Mouse (Mus musculus): ENCODE data around the gene Ppfia3. TPM values are rescaled to one million over a fixed set of nuclear protein-coding genes. Genes with fewer than 3 reads are reported as not detected.
A peak's percentile ranks its signal among the peaks of the same experiment; 100 is the strongest.

The Ppfia3 gene
- polyA plus RNA-seq, 1 experiment from 2014 or later: 2.0 TPM

DNA sequence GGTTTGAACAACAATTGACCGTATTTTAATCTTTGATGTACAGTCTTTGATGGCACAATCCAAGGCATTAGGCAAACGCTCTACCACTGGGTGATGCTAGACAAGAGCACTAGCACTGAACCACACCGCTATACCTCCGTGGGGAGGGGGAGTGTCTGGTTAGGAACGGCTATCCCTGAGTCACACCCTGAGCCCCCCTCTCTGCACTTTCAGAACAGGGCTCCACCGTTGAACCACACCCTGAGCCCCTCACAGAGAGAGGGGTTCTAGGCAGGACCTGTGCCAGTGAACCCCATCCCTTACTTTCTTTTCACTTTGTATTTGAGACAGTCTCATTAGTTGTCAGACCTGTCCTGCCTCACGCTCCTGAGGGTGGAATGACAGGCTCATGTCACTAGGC, 41.5 kb upstream of the Ppfia3 start:
- DNase-seq (ENCODE audit: low spot score): no peak
- Histone ChIP-seq H3K9me3 (ENCODE audit: control insufficient read depth, low read length) (no peaks in the 10 kb centered on the region), H3K27me3 (replicated peaks; ENCODE audit: control insufficient read depth, insufficient read depth, low read length) (peaks cover 82% of the 10 kb centered on the region), H3K9ac (ENCODE audit: low read depth, low read length) (no peak overlapping the region), H3K36me3 (ENCODE audit: control insufficient read depth, insufficient read depth, low read length) (no peaks in the 10 kb centered on the region), H3K4me3 (ENCODE audit: low read depth, low read length) (no peak overlapping the region), H3K27ac (ENCODE audit: low read depth, low read length) (no peak overlapping the region), H3K4me1 (replicated peaks; ENCODE audit: control insufficient read depth, insufficient read depth, low read length) (peaks cover 5% of the 10 kb centered on the region; the same call in 1 of the 2 replicates), H3K4me2 (no peak overlapping the region)
- no peak for ATAC-seq (replicated peaks; ENCODE audit: low FRiP score)
- WGBS: 65% methylated on average over 7 of the region's 7 CpGs

DNA sequence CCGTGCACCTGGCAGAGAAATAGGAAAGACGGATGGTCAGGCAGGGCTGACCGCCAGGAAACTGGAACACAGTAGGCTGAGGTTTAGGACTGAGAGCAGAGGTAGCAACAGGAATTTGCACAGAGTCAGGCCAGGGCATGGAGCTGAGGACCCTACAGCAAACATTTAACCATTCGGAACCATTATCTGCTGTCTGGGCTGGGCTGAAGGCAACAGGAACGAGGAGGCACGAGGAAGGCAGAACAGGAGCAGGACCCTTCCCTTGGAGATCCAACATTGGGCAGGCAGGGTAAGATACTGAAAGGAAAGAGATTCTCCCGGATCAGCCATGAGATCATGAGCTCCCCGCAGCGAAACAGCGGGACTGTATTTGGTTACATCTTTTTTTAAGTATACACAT, 41.0 kb upstream of the Ppfia3 start:
- H3K4me3 ChIP-seq (ENCODE audit: low read depth, low read length): no peak overlapping the region
- H3K36me3 ChIP-seq (ENCODE audit: control insufficient read depth, insufficient read depth, low read length): no peaks in the 10 kb centered on the region
- 73% methylated on average over 10 of the region's 10 CpGs for WGBS
- ATAC-seq (replicated peaks; ENCODE audit: low FRiP score) (no peak), DNase-seq (ENCODE audit: low spot score) (no peak)
- peaks cover 77% of the 10 kb centered on the region for H3K27me3 ChIP-seq (replicated peaks; ENCODE audit: control insufficient read depth, insufficient read depth, low read length)
- H3K9ac ChIP-seq (ENCODE audit: low read depth, low read length): no peak overlapping the region
- no peaks in the 10 kb centered on the region for H3K9me3 ChIP-seq (ENCODE audit: control insufficient read depth, low read length)
- peaks cover 4% of the 10 kb centered on the region; the same call in 1 of the 2 replicates for H3K4me1 ChIP-seq (replicated peaks; ENCODE audit: control insufficient read depth, insufficient read depth, low read length)
- H3K4me2 ChIP-seq: no peak overlapping the region
- H3K27ac ChIP-seq (ENCODE audit: low read depth, low read length): no peak overlapping the region

DNA sequence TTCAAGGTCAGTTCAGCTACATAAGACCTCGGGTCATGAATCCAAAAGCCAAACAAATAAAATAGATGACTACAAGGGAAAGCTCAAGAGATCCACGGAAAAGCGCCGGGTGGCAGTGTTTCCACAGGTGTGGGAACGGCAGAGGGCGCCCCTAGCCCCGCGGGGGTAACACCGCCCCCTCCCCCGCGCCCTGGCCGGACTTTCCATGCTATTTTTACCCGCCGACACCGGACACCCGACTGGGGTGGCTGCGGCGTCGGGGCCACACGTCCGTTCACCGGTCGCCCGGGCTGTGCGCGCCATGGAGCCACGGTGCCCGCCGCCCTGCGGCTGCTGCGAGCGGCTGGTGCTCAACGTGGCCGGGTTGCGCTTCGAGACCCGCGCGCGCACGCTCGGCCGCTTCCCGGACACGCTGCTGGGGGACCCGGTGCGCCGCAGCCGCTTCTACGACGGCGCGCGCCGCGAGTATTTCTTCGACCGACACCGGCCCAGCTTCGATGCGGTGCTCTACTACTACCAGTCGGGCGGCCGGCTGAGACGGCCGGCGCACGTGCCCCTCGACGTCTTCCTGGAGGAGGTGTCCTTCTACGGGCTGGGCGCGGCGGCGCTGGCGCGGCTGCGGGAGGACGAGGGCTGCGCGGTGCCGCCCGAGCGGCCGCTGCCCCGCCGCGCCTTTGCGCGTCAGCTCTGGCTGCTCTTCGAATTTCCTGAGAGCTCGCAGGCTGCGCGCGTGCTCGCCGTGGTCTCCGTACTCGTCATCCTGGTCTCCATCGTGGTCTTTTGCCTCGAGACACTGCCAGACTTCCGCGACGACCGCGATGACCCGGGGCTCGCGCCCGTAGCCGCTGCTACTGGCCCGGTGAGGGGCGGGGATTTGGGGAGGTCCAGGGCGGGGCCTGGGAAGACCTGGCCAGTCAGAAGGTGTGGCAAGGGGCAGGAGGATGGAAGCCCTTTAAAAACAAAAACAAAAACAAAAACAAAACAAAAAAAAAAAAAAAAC, 39.6 kb upstream of the Ppfia3 start:
- ATAC-seq (replicated peaks; ENCODE audit: low FRiP score) (no peak), DNase-seq (ENCODE audit: low spot score) (no peak)
- Histone ChIP-seq H3K4me1 (replicated peaks; ENCODE audit: control insufficient read depth, insufficient read depth, low read length) (peaks cover 4% of the 10 kb centered on the region; the same call in 1 of the 2 replicates), H3K4me3 (ENCODE audit: low read depth, low read length) (peak overlapping the region; percentile 45), H3K36me3 (ENCODE audit: control insufficient read depth, insufficient read depth, low read length) (no peaks in the 10 kb centered on the region), H3K27me3 (replicated peaks; ENCODE audit: control insufficient read depth, insufficient read depth, low read length) (peaks cover 63% of the 10 kb centered on the region), H3K9ac (ENCODE audit: low read depth, low read length) (peak overlapping the region; percentile 9; the same call in 1 of the 2 replicates), H3K4me2 (peak overlapping the region; percentile 68), H3K27ac (ENCODE audit: low read depth, low read length) (no peak overlapping the region), H3K9me3 (ENCODE audit: control insufficient read depth, low read length) (no peaks in the 10 kb centered on the region)
- 2% methylated on average over 113 of the region's 114 CpGs for WGBS

DNA sequence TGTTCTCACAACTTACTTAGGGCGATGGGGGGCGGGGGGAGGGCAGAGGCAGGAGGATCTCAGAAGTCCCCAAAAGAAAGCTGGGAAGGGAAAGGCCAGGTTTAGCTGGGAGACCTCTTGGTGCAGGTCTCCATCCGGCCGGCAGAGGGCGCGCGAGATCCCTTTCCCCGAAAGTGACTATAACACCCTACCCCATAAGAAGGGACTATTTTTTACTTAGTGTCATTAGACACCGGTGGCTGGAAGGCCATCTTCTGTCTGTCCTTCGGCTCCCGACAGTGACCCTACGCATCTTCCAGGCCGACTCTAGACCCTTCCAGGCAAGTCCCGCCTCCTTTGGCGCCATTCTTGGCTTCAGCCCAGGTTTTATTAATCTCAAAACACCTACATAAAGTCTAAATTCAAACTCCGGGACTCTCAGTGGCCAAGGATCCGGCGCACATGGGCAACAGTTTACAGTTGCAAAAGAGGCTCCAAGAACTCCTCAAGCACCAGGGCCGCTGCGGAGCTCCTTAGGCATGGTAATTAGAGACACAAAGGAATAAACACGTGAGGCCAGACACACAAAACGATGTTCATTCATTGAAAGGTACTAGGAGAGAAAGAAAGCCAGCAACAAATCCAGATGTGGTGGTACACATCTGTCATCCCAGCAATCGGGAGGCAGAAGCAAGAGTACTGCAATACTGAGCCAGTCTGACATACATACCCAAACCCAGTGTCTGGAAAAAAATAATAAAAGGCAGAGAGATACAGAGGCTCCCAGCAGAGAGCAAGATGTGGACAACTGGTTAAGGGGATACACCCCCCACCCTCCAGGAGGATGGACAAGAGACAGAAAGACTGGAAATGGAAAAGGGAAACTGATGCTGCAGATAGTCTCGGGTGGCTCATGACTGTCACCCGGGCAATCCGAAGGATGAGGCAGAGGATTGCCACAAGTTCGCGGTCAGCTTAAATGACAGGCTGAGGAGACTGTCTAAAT, 38.6 kb upstream of the Ppfia3 start, which contains the start of gene Kcna7:
Kcna7 (plus strand) TSS at position 563 of the 985 bp plus-strand sequence.
- no peak within 1 kb of the TSS; the same call in 1 of the 2 replicates for H3K9ac ChIP-seq (ENCODE audit: low read depth, low read length)
- 11% methylated on average over 28 of the region's 28 CpGs for WGBS

DNA sequence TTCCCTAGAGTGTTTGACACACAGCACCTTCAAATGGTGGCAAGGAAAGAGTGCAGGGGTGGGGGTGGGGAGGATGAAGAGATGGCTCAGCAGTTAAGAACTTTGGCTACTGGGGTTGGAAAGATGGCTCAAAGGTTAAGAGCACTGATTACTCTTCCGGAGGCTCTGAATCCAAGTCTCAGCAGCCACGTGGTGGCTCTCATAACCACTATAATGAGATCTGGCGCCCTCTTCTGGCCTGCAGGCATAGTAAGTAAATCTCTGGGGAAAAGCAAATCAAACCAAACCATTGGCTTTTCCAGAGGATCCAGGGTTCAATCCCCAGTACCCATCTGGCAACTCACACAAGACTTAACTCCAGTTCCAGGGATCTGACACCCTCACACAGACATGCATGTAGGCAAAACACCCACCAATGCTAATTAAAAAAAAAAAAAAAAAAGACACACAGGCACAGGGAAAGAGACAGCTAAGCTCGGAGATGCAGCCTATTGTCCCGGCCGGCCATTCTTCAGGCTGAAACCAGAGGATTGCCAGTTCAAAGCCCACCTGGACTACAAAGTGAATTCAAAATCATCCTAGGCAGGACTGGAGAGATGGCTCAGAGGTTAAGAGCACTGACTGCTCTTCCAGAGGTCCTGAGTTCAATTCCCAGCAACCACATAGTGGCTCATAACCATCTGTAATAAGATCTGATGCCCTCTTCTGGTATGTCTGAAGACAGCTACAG, 36.9 kb upstream of the Ppfia3 start:
- no peak overlapping the region for H3K4me3 ChIP-seq (ENCODE audit: low read depth, low read length)
- no peak overlapping the region for H3K27ac ChIP-seq (ENCODE audit: low read depth, low read length)
- H3K36me3 ChIP-seq (ENCODE audit: control insufficient read depth, insufficient read depth, low read length): no peaks in the 10 kb centered on the region
- peaks cover 36% of the 10 kb centered on the region for H3K27me3 ChIP-seq (replicated peaks; ENCODE audit: control insufficient read depth, insufficient read depth, low read length)
- no peaks in the 10 kb centered on the region for H3K9me3 ChIP-seq (ENCODE audit: control insufficient read depth, low read length)
- peaks cover 4% of the 10 kb centered on the region; the same call in 1 of the 2 replicates for H3K4me1 ChIP-seq (replicated peaks; ENCODE audit: control insufficient read depth, insufficient read depth, low read length)
- no peak overlapping the region for H3K4me2 ChIP-seq
- ATAC-seq (replicated peaks; ENCODE audit: low FRiP score) (no peak), DNase-seq (ENCODE audit: low spot score) (no peak)
- 43% methylated on average over 6 of the region's 6 CpGs for WGBS
- no peak overlapping the region for H3K9ac ChIP-seq (ENCODE audit: low read depth, low read length)

More for the DNA sequence above, 38.6 kb upstream of the Ppfia3 start, which contains the start of gene Kcna7:
- H3K27me3 ChIP-seq (replicated peaks; ENCODE audit: control insufficient read depth, insufficient read depth, low read length): peaks cover 53% of the 10 kb centered on the region
- H3K4me1 ChIP-seq (replicated peaks; ENCODE audit: control insufficient read depth, insufficient read depth, low read length): peaks cover 4% of the 10 kb centered on the region; the same call in 1 of the 2 replicates
- DNase-seq (ENCODE audit: low spot score): peak; percentile 70
- peak within 1 kb of the TSS; percentile 45 for H3K4me3 ChIP-seq (ENCODE audit: low read depth, low read length)
- H3K4me2 ChIP-seq: peak within 1 kb of the TSS; percentile 68
- no peaks in the 10 kb centered on the region for H3K36me3 ChIP-seq (ENCODE audit: control insufficient read depth, insufficient read depth, low read length)
- H3K27ac ChIP-seq (ENCODE audit: low read depth, low read length): no peak within 1 kb of the TSS
- no peak for ATAC-seq (replicated peaks; ENCODE audit: low FRiP score)
- no peaks in the 10 kb centered on the region for H3K9me3 ChIP-seq (ENCODE audit: control insufficient read depth, low read length)

DNA sequence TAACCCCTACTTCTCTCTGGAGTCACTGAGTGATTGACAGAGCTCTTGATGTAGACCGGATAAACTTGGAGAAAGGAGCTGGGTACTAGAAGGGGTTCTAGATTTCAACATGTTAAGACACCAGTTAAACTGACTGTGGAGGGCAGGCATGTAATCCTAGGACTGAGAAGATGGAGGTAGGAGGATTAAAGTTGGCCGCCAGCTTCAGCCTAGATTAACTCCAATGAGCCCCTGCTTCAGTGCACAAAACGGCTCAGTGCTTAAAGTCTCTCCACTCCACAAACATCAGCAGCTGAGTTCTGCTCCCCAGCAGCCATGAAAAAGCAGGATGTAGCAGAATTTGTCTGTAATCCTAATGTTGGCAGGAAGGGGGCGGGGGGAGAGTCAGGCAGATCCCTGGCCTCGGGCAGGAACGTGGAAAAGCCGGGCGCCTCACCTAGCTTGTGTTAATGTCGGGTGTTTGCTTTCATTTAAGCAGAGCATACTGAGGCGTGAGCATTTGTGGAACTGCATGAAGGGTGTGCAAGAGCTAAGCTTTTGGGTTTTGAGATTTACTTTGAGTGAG, 34.8 kb upstream of the Ppfia3 start:
- ATAC-seq (replicated peaks; ENCODE audit: low FRiP score): no peak

DNA sequence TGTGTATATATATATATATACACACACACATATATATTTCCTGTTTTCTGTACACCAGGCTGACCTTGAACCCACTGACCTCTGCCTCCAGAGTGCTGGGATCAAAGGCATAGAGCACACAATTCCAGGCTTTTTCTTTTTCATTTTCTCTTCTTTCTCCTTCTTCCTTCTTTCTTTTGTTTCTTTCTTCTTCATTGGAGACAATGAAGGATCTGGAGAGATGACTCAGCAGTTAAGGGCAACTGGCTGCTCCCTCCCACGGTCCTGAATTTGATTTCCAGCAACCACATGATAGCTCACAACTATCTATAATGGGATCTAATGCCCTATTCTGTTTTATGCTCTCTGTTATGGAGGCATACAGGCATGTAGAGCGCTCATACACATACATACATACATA, 30.0 kb upstream of the Ppfia3 start:
- Histone ChIP-seq H3K27me3 (replicated peaks; ENCODE audit: control insufficient read depth, insufficient read depth, low read length) (no peaks in the 10 kb centered on the region), H3K9ac (ENCODE audit: low read depth, low read length) (no peak overlapping the region), H3K9me3 (ENCODE audit: control insufficient read depth, low read length) (no peaks in the 10 kb centered on the region), H3K4me2 (no peak overlapping the region), H3K4me3 (ENCODE audit: low read depth, low read length) (no peak overlapping the region), H3K4me1 (replicated peaks; ENCODE audit: control insufficient read depth, insufficient read depth, low read length) (peaks cover 19% of the 10 kb centered on the region), H3K36me3 (ENCODE audit: control insufficient read depth, insufficient read depth, low read length) (peaks cover 14% of the 10 kb centered on the region), H3K27ac (ENCODE audit: low read depth, low read length) (no peak overlapping the region)
- WGBS: 63% methylated on average over 2 of the region's 2 CpGs
- ATAC-seq (replicated peaks; ENCODE audit: low FRiP score): no peak
- DNase-seq (ENCODE audit: low spot score): no peak

More for the DNA sequence above, 34.8 kb upstream of the Ppfia3 start:
- Histone ChIP-seq H3K4me1 (replicated peaks; ENCODE audit: control insufficient read depth, insufficient read depth, low read length) (peaks cover 6% of the 10 kb centered on the region; the same call in 1 of the 2 replicates), H3K9ac (ENCODE audit: low read depth, low read length) (no peak overlapping the region), H3K9me3 (ENCODE audit: control insufficient read depth, low read length) (no peaks in the 10 kb centered on the region), H3K27me3 (replicated peaks; ENCODE audit: control insufficient read depth, insufficient read depth, low read length) (peaks cover 15% of the 10 kb centered on the region), H3K4me3 (ENCODE audit: low read depth, low read length) (no peak overlapping the region), H3K36me3 (ENCODE audit: control insufficient read depth, insufficient read depth, low read length) (no peaks in the 10 kb centered on the region), H3K27ac (ENCODE audit: low read depth, low read length) (no peak overlapping the region), H3K4me2 (no peak overlapping the region)
- DNase-seq (ENCODE audit: low spot score): no peak
- WGBS: 74% methylated on average over 10 of the region's 10 CpGs

All from liver, embryonic 11.5 days (tissue).